Mouse (Mus musculus): Measurements from ENCODE around the gene Arhgap25. TPM values are rescaled to one million over a fixed set of nuclear protein-coding genes. Genes with fewer than 3 reads are reported as not detected.

The Arhgap25 gene
- polyA plus RNA-seq, 1 experiment from 2014 or later: 1.8 TPM

DNA sequence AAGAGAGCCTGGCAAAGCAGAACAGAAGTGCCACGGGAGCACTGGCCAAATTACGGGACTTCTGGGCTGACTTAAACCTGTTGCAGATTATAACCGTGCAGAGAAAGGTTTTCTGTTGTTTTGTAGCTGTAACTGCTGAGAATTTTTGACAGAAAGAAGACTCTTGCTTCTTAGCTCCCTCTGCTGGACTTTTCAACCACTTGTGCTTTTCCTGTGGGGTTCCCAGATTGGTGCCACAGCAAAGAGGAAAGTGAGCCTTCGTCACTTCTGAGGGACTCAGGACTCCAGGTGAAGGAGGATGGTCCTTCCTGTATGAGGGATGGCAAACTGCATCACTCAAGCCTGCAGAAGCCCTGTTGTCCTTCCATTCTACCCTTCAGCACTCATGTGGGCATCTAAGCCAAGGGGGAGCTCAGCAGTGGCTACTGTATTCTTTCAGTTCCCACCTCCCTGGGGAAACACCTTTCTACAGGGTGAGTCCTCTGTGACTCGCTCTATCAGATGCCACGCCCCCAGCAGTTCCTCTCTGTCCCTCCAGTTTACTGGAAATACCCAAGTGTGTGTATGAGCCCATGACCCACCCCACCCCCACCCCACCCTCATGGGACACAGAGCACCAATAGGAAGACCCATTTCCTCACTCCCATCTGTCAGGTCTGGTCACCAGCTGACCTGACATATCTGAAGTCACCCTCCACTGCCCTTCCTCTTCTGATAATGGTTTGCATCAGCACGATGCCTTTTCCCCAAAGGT is 19.2 kb upstream of the Arhgap25 start:
- Histone ChIP-seq H3K4me2 (replicated peaks) (no peak overlapping the region), H3K27me3 (no peaks in the 10 kb centered on the region), H3K9me3 (no peaks in the 10 kb centered on the region), H3K9ac (replicated peaks) (no peak overlapping the region), H3K4me1 (no peaks in the 10 kb centered on the region), H3K36me3 (no peaks in the 10 kb centered on the region), H3K27ac (replicated peaks) (no peak overlapping the region), H3K4me3 (no peak overlapping the region)
- WGBS: 70% methylated on average over 7 of the region's 7 CpGs
- ATAC-seq (replicated peaks): no peak

DNA sequence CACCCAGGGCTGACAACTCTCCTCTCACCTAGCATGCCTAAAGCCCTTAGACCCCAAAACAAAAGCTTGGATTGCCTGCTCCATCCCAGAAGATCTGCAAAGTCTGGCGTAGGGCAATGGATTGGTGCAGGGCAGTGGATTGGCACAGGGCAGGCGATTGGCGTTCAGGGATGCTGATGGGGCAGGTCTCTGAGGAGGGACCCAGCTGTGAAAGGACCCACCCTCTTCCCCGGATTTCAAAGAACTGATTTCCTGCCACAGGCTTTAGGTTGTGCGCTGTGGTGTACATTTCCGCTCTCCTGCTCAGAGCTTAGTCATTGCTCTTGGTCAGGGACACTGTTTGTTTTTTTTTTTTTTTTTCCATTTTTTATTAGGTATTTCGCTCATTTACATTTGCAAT is 14.8 kb upstream of the Arhgap25 start:
- Histone ChIP-seq H3K9ac (replicated peaks) (no peak overlapping the region), H3K4me1 (peaks cover 8% of the 10 kb centered on the region), H3K9me3 (peaks cover 5% of the 10 kb centered on the region), H3K27ac (replicated peaks) (no peak overlapping the region), H3K4me2 (replicated peaks) (no peak overlapping the region), H3K36me3 (no peaks in the 10 kb centered on the region), H3K4me3 (no peak overlapping the region), H3K27me3 (no peaks in the 10 kb centered on the region)
- 86% methylated on average over 7 of the region's 7 CpGs for whole genome bisulfite sequencing
- no peak for ATAC-seq (replicated peaks)

- H3K4me3 ChIP-seq: no peak overlapping the region
- 93% methylated on average over 4 of the region's 4 CpGs for WGBS
Observed at GRCm38 (mm10) chr6:87547431-87547830, 14.4 kb upstream of the Arhgap25 start.

DNA sequence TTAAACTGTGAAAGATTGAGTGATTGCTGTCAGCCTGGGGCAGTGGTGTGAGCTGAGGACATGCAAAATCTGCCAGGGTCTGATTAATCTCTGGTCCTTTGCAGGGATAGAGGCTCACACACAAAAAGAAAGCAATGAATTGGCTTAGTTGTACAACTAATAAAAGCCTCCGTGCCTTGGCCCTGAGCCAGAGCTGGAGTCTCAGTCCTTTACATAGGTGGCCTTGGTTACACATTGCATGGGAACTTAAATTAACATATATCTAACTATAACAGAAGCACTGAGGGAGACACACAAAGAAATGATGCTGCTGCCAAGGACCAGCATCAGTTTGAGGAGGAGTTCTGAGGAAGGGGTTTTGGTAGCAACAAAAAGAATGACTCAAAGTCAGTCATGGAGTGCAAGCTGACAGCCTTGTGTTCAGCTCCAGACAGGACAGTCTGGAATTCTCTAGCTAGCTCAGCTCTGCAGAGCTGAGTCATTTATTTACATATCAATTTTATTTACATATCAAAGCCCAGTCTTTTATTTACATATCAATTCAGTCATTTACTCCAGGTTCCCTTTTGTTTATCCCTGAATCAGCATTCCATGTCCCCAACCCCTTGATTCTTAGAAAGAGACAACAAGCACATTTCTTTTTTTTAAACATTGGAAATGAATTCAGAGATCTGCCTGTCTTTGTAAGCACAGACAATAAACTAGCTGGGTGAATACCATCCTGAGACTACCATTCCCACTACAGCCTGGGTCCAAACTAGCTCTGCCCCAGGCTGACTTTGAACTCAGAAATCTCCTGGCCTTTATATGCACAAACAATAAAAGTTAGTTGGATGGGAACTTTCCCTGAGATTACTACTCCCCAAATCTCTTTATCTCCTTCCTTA is 12.5 kb upstream of the Arhgap25 start:
- Histone ChIP-seq H3K27ac (replicated peaks) (peak overlapping the region; percentile 62), H3K4me2 (replicated peaks) (no peak overlapping the region), H3K4me3 (no peak overlapping the region), H3K4me1 (peaks cover 8% of the 10 kb centered on the region), H3K9me3 (peaks cover 5% of the 10 kb centered on the region), H3K9ac (replicated peaks) (no peak overlapping the region), H3K27me3 (no peaks in the 10 kb centered on the region), H3K36me3 (no peaks in the 10 kb centered on the region)
- WGBS: 4% methylated on average over 1 of the region's 1 CpGs
- ATAC-seq (replicated peaks): peak; percentile 97

More at GRCm38 (mm10) chr6:87547431-87547830, 14.4 kb upstream of the Arhgap25 start:
- no peak for ATAC-seq (replicated peaks)
- Histone ChIP-seq H3K9me3 (peaks cover 5% of the 10 kb centered on the region), H3K27ac (replicated peaks) (no peak overlapping the region), H3K27me3 (no peaks in the 10 kb centered on the region), H3K4me2 (replicated peaks) (no peak overlapping the region), H3K4me1 (peaks cover 8% of the 10 kb centered on the region), H3K36me3 (no peaks in the 10 kb centered on the region), H3K9ac (replicated peaks) (no peak overlapping the region)

GRCm38 (mm10) chr6:87542027-87542426 is 9.0 kb upstream of the Arhgap25 start:
- Histone ChIP-seq H3K4me3 (no peak overlapping the region), H3K36me3 (no peaks in the 10 kb centered on the region), H3K9me3 (peaks cover 5% of the 10 kb centered on the region), H3K4me1 (peaks cover 8% of the 10 kb centered on the region), H3K4me2 (replicated peaks) (no peak overlapping the region), H3K27ac (replicated peaks) (no peak overlapping the region), H3K9ac (replicated peaks) (no peak overlapping the region), H3K27me3 (no peaks in the 10 kb centered on the region)
- 87% methylated on average over 9 of the region's 9 CpGs for WGBS
- no peak for ATAC-seq (replicated peaks)

DNA sequence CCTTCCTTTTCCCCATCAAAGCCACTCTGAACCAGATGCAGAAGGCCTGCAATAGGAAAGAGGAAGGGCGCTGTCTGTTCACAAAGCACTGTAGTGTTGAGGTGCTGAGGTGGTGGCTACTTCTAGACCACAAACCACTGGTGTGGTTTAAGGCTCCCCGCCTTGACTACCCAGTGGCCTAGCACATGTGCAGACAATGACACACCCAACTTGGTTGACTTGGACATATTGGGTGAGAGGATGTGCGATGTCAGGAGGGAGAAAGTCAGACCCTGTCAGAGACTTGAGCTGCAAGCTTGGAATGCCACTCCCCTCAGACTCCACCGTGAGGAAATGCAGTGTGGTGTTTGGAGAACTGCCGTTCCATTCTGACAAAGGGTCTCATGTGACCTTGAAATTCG is 8.1 kb upstream of the Arhgap25 start:
- peaks cover 8% of the 10 kb centered on the region for H3K4me1 ChIP-seq
- 89% methylated on average over 6 of the region's 6 CpGs for WGBS
- H3K9ac ChIP-seq (replicated peaks): no peak overlapping the region
- no peak for ATAC-seq (replicated peaks)
- H3K27me3 ChIP-seq: no peaks in the 10 kb centered on the region
- no peak overlapping the region for H3K4me2 ChIP-seq (replicated peaks)
- no peaks in the 10 kb centered on the region for H3K36me3 ChIP-seq
- H3K27ac ChIP-seq (replicated peaks): no peak overlapping the region
- H3K9me3 ChIP-seq: no peaks in the 10 kb centered on the region
- H3K4me3 ChIP-seq: no peak overlapping the region

DNA sequence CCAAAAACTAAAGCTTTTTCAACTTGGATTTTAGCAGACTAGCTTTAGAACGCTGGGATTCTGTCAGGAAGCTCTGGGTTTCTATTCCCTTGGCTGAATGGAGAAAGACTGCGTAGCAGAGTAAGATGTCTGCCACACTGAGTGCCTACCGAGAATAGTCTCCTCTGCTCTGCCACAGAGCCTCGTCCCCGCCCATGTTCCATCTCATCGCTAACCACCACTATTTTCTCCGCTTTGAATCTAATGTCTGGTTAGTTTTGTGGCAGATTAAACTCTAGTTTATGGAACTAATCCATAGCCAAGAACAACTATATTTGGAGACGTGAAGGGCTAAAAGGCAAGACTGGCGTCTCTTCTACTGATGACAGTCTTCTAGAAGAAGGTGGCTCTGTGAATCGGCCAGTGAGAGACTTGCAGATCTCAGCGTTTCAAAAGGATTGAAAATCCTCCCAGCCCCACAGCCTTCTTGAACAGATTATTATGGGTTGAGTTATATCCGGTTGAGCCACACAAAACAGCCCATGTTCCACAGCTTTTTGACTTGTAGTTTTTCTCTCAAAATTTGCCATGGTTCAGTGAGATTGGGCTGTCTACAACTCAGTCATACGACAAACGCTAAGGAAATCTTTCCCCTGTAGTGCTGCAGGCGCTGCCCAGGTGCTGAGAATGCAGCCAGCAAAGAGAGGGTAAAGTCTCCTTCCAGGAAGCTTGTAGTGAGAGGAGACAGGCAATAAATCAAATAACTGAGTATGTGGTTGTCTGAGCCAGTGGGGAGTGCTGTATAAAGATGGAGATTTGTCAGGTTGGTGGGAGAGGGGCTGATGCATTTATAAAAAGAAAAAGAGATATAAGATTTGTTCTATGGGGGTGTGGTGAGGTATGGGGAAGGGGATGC is 5.6 kb upstream of the Arhgap25 start:
- Histone ChIP-seq H3K4me1 (no peaks in the 10 kb centered on the region), H3K36me3 (no peaks in the 10 kb centered on the region), H3K4me2 (replicated peaks) (no peak overlapping the region), H3K9me3 (no peaks in the 10 kb centered on the region), H3K4me3 (no peak overlapping the region), H3K27ac (replicated peaks) (no peak overlapping the region), H3K27me3 (no peaks in the 10 kb centered on the region), H3K9ac (replicated peaks) (no peak overlapping the region)
- 90% methylated on average over 15 of the region's 15 CpGs for WGBS
- no peak for ATAC-seq (replicated peaks)

DNA sequence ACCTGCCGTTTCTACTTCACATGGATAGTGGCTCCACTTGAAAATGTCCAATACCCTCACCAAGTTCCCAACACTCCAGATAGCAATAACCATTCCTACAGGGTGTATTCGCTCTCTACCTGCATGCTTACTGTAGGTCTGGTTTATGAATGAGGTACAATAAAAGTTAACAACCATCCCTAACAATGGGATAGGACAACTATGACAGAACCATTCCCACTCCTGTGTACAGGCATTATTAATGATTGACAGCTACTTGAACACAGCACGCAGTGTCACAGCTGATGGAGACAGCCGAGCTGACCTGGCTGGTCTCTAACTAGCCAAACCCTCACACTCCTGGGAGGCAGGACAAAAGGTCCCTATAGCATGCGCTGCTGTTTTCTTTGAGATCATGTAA is 4.6 kb upstream of the Arhgap25 start:
- Histone ChIP-seq H3K4me1 (peaks cover 8% of the 10 kb centered on the region), H3K36me3 (no peaks in the 10 kb centered on the region), H3K4me3 (no peak overlapping the region), H3K27me3 (no peaks in the 10 kb centered on the region), H3K27ac (replicated peaks) (no peak overlapping the region), H3K4me2 (replicated peaks) (no peak overlapping the region), H3K9ac (replicated peaks) (no peak overlapping the region), H3K9me3 (no peaks in the 10 kb centered on the region)
- no peak for ATAC-seq (replicated peaks)
- WGBS: 74% methylated on average over 5 of the region's 5 CpGs

DNA sequence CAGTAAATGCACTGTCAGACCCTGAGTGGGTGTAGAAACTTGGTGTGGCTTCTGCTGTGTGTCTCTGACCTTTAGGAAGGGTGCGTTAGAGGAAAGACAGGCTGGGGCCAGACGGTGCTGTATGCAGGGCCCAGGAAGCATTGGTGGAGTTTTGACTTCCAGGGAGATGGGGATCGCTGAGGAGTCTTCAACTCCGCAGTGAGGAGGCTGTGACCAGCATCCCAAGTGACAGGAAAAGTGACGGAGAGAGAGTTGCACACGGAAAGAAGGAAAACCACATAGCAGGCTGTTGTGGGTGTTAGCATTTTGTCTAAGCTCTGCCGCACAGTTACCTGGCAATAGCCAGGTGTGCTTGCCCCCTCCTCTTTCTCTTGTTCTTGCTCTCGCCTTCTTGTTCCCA is 3.2 kb upstream of the Arhgap25 start:
- H3K4me2 ChIP-seq (replicated peaks): no peak overlapping the region
- H3K9me3 ChIP-seq: no peaks in the 10 kb centered on the region
- H3K4me1 ChIP-seq: peaks cover 8% of the 10 kb centered on the region
- no peaks in the 10 kb centered on the region for H3K36me3 ChIP-seq
- no peak overlapping the region for H3K27ac ChIP-seq (replicated peaks)
- H3K27me3 ChIP-seq: no peaks in the 10 kb centered on the region
- no peak overlapping the region for H3K4me3 ChIP-seq
- ATAC-seq (replicated peaks): no peak
- 67% methylated on average over 8 of the region's 8 CpGs for WGBS
- no peak overlapping the region for H3K9ac ChIP-seq (replicated peaks)

DNA sequence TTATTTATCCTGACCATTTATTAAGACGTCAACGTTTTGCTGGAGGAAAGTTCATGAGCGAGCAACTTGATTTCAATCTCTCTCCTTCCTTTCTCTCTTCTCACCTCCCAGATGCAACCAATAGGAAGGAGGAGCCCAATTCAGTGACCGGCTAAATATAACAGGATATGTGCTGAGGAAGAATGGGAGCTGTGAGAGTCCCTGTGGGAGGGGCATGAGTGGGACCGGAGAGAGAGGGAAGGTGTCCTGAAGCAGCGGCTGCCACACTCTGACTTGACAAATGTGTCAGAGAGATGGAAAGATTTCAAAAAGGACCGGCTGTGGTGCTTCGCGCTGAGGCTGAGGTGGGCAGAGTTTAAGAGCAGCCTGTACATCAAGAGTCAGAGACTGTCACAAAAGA is 2.6 kb upstream of the Arhgap25 start:
- no peaks in the 10 kb centered on the region for H3K36me3 ChIP-seq
- no peak overlapping the region for H3K4me2 ChIP-seq (replicated peaks)
- H3K9ac ChIP-seq (replicated peaks): no peak overlapping the region
- no peak overlapping the region for H3K4me3 ChIP-seq
- no peak overlapping the region for H3K27ac ChIP-seq (replicated peaks)
- 70% methylated on average over 9 of the region's 9 CpGs for WGBS
- no peaks in the 10 kb centered on the region for H3K9me3 ChIP-seq
- peaks cover 8% of the 10 kb centered on the region for H3K4me1 ChIP-seq
- ATAC-seq (replicated peaks): no peak
- H3K27me3 ChIP-seq: no peaks in the 10 kb centered on the region

- no peaks in the 10 kb centered on the region for H3K9me3 ChIP-seq
- H3K4me1 ChIP-seq: peaks cover 8% of the 10 kb centered on the region
- no peaks in the 10 kb centered on the region for H3K36me3 ChIP-seq
- H3K9ac ChIP-seq (replicated peaks): no peak overlapping the region
- 86% methylated on average over 9 of the region's 9 CpGs for WGBS
- ATAC-seq (replicated peaks): no peak
- no peak overlapping the region for H3K4me2 ChIP-seq (replicated peaks)
- no peaks in the 10 kb centered on the region for H3K27me3 ChIP-seq
- H3K4me3 ChIP-seq: no peak overlapping the region
- H3K27ac ChIP-seq (replicated peaks): no peak overlapping the region
Observed at GRCm38 (mm10) chr6:87534855-87535575, 2.0 kb upstream of the Arhgap25 start.
